Mouse (Mus musculus) cerebellum, adult 8-10 months (tissue): ENCODE measurements around the gene Taf4.

Experiments used
- DNase-seq: peaks from one replicate; pipeline ENCODE4 v3.0.0; 2022

The Taf4 gene

GRCm38 (mm10) chr2:179976628-179977343 is at the start of gene Taf4:
Taf4 (minus strand) TSS chr2:179976646.
- DNase-seq: peak; percentile 93

GRCm38 (mm10) chr2:180025861-180026200 is 49.4 kb upstream of the Taf4 start:
- DNase-seq: no peak

- DNase-seq: no peak
Observed at GRCm38 (mm10) chr2:180025135-180025860, 48.9 kb upstream of the Taf4 start.

- peak; percentile 99 for DNase-seq
Observed at GRCm38 (mm10) chr2:180024401-180025098, 48.1 kb upstream of the Taf4 start, which contains the start of gene Lsm14b. Lsm14b (plus strand) TSS chr2:180024987.

GRCm38 (mm10) chr2:180022751-180023150 is 46.3 kb upstream of the Taf4 start:
- DNase-seq: no peak

GRCm38 (mm10) chr2:180020919-180021318 is 44.5 kb upstream of the Taf4 start:
- no peak for DNase-seq

- peak; percentile 64 for DNase-seq
Observed at GRCm38 (mm10) chr2:180020091-180020661, 43.7 kb upstream of the Taf4 start.

- DNase-seq: no peak
Observed at GRCm38 (mm10) chr2:180018573-180018972, 42.1 kb upstream of the Taf4 start.

- DNase-seq: no peak
Observed at GRCm38 (mm10) chr2:180017632-180018031, 41.2 kb upstream of the Taf4 start.

GRCm38 (mm10) chr2:180013686-180014085 is 37.2 kb upstream of the Taf4 start:
- no peak for DNase-seq

GRCm38 (mm10) chr2:180011370-180011769 is 34.9 kb upstream of the Taf4 start:
- DNase-seq: no peak

GRCm38 (mm10) chr2:180010686-180011085 is 34.2 kb upstream of the Taf4 start:
- DNase-seq: no peak

GRCm38 (mm10) chr2:180006352-180007017 is 30.0 kb upstream of the Taf4 start:
- DNase-seq: no peak

- no peak for DNase-seq
Observed at GRCm38 (mm10) chr2:180005656-180006351, 29.4 kb upstream of the Taf4 start.

GRCm38 (mm10) chr2:180001635-180002034 is 25.2 kb upstream of the Taf4 start:
- DNase-seq: no peak

GRCm38 (mm10) chr2:179998431-179998830 is 22.0 kb upstream of the Taf4 start:
- DNase-seq: no peak

GRCm38 (mm10) chr2:179993071-179993470 is 16.6 kb upstream of the Taf4 start:
- DNase-seq: no peak

- no peak for DNase-seq
Observed at GRCm38 (mm10) chr2:179989098-179989497, 12.7 kb upstream of the Taf4 start.

GRCm38 (mm10) chr2:179986437-179987022 is 10.1 kb upstream of the Taf4 start:
- DNase-seq: no peak

GRCm38 (mm10) chr2:179985695-179986094 is 9.2 kb upstream of the Taf4 start:
- DNase-seq: no peak

- no peak for DNase-seq
Observed at GRCm38 (mm10) chr2:179984830-179985229, 8.4 kb upstream of the Taf4 start.

GRCm38 (mm10) chr2:179982715-179983114 is 6.3 kb upstream of the Taf4 start:
- DNase-seq: no peak
